Mouse (Mus musculus) E14TG2a.4 (cell line): Measurements from ENCODE around the gene Iqcc.
A peak's percentile ranks its signal among the peaks of the same experiment; 100 is the strongest.

Source experiments
- H3K27me3 ChIP-seq: 2 replicates; pipeline ENCODE4 v1.6.1; 2014; ENCODE audit warnings: low read length, control low read depth; ENCODE audit not compliant: insufficient read depth
- H3K36me3 ChIP-seq: 2 replicates; pipeline ENCODE4 v1.6.1; 2014; ENCODE audit warnings: low read length, control low read depth; ENCODE audit not compliant: insufficient read depth
- H3K4me1 ChIP-seq: replicated peaks from 2 replicates; pipeline ENCODE4 v1.6.1; 2014; ENCODE audit warnings: low read depth, low read length, control low read depth
- H3K4me3 ChIP-seq: replicated peaks from 2 replicates; pipeline ENCODE4 v1.5.1; 2014; ENCODE audit warnings: mild to moderate bottlenecking, low read length
- H3K9me3 ChIP-seq: 2 replicates; pipeline ENCODE4 v1.6.1; 2014; ENCODE audit warnings: low read length, control low read depth
- CTCF ChIP-seq: conservative IDR thresholded peaks from 2 replicates; pipeline ENCODE4 v1.5.1; 2014; ENCODE audit warnings: low read length
- NANOG ChIP-seq: IDR thresholded peaks from 2 replicates; pipeline ENCODE4 v1.6.1; 2014; ENCODE audit warnings: borderline replicate concordance, low read length, mixed read lengths
- POU5F1 ChIP-seq: IDR thresholded peaks from 2 replicates; pipeline ENCODE4 v1.6.1; 2014; ENCODE audit warnings: low read length, borderline replicate concordance

Gene Iqcc

GRCm38 (mm10) chr4:129578466-129578865 is 40.4 kb downstream of the Iqcc start, which contains the start of gene Fam167b:
Gene Fam167b, minus strand, starts transcription at chr4:129578549.
- Histone ChIP-seq H3K36me3 (no peaks in the 10 kb centered on the region), H3K4me1 (peaks cover 45% of the 10 kb centered on the region), H3K4me3 (no peak within 1 kb of the TSS), H3K9me3 (no peaks in the 10 kb centered on the region), H3K27me3 (0 out of 2 replicates have a peak, but pooled peaks cover 8% of the 10 kb centered on the region)
- TF ChIP-seq NANOG (no peak), POU5F1 (no peak), CTCF (no peak)

GRCm38 (mm10) chr4:129577688-129578087 is 41.2 kb downstream of the Iqcc start:
- H3K36me3 ChIP-seq = no peaks in the 10 kb centered on the region
- TF ChIP-seq POU5F1 (no peak), CTCF (no peak), NANOG (no peak)
- no peak overlapping the region for H3K4me3 ChIP-seq
- H3K27me3 ChIP-seq = peaks cover 13% of the 10 kb centered on the region; the same call in 1 of the 2 replicates
- H3K4me1 ChIP-seq = peaks cover 48% of the 10 kb centered on the region
- H3K9me3 ChIP-seq = no peaks in the 10 kb centered on the region

GRCm38 (mm10) chr4:129576863-129577491 is 41.9 kb downstream of the Iqcc start:
- TF ChIP-seq NANOG = no peak
- TF ChIP-seq CTCF = peak; percentile 52
- TF ChIP-seq POU5F1 = no peak
- Histone ChIP-seq H3K27me3 (peaks cover 13% of the 10 kb centered on the region; the same call in 1 of the 2 replicates), H3K4me1 (peaks cover 52% of the 10 kb centered on the region), H3K9me3 (no peaks in the 10 kb centered on the region), H3K36me3 (no peaks in the 10 kb centered on the region), H3K4me3 (peak overlapping the region; percentile 24; the same call in 1 of the 2 replicates)

- Histone ChIP-seq H3K4me1 (peaks cover 55% of the 10 kb centered on the region), H3K4me3 (no peak overlapping the region), H3K27me3 (peaks cover 13% of the 10 kb centered on the region; the same call in 1 of the 2 replicates), H3K36me3 (no peaks in the 10 kb centered on the region), H3K9me3 (no peaks in the 10 kb centered on the region)
- TF ChIP-seq CTCF (no peak), POU5F1 (no peak), NANOG (no peak)
Measured at GRCm38 (mm10) chr4:129575171-129575844, 43.6 kb downstream of the Iqcc start.

GRCm38 (mm10) chr4:129573430-129573829 is 45.5 kb downstream of the Iqcc start, which contains the start of gene Lck:
Gene Lck, minus strand, starts transcription at chr4:129573641.
- peaks cover 52% of the 10 kb centered on the region for H3K4me1 ChIP-seq
- TF ChIP-seq NANOG = no peak
- no peak for TF ChIP-seq CTCF
- no peak for TF ChIP-seq POU5F1
- no peaks in the 10 kb centered on the region for H3K9me3 ChIP-seq
- no peaks in the 10 kb centered on the region for H3K36me3 ChIP-seq
- H3K27me3 ChIP-seq = peaks cover 13% of the 10 kb centered on the region; the same call in 1 of the 2 replicates
- no peak within 1 kb of the TSS for H3K4me3 ChIP-seq

- Histone ChIP-seq H3K9me3 (no peaks in the 10 kb centered on the region), H3K27me3 (peaks cover 13% of the 10 kb centered on the region; the same call in 1 of the 2 replicates), H3K36me3 (no peaks in the 10 kb centered on the region), H3K4me1 (peaks cover 52% of the 10 kb centered on the region), H3K4me3 (no peak overlapping the region)
- no peak for TF ChIP-seq CTCF
- TF ChIP-seq NANOG = no peak
- no peak for TF ChIP-seq POU5F1
Measured at GRCm38 (mm10) chr4:129573093-129573370, 45.9 kb downstream of the Iqcc start.

GRCm38 (mm10) chr4:129572236-129573092 is 46.4 kb downstream of the Iqcc start:
- Histone ChIP-seq H3K4me1 (peaks cover 51% of the 10 kb centered on the region), H3K4me3 (no peak overlapping the region), H3K9me3 (no peaks in the 10 kb centered on the region), H3K36me3 (no peaks in the 10 kb centered on the region), H3K27me3 (peaks cover 13% of the 10 kb centered on the region; the same call in 1 of the 2 replicates)
- TF ChIP-seq CTCF (no peak), POU5F1 (no peak), NANOG (no peak)

GRCm38 (mm10) chr4:129571551-129572084 is 47.3 kb downstream of the Iqcc start:
- no peaks in the 10 kb centered on the region for H3K36me3 ChIP-seq
- no peak for TF ChIP-seq NANOG
- TF ChIP-seq CTCF = no peak
- TF ChIP-seq POU5F1 = no peak
- no peaks in the 10 kb centered on the region for H3K9me3 ChIP-seq
- no peak overlapping the region for H3K4me3 ChIP-seq
- H3K27me3 ChIP-seq = peaks cover 11% of the 10 kb centered on the region; the same call in 1 of the 2 replicates
- peaks cover 43% of the 10 kb centered on the region for H3K4me1 ChIP-seq
